Mouse (Mus musculus): ENCODE results near the gene Pparg. TPM values are rescaled to one million over a fixed set of nuclear protein-coding genes. Genes with fewer than 3 reads are reported as not detected.
A peak's percentile ranks its signal among the peaks of the same experiment; 100 is the strongest.

Gene Pparg
- polyA plus RNA-seq, 1 experiment from 2014 or later, result 2.0 TPM

GRCm38 (mm10) chr6:115330964-115331363, 29.8 kb upstream of the Pparg start:
- H3K4me3 ChIP-seq, result no peak overlapping the region
- no peaks in the 10 kb centered on the region for H3K36me3 ChIP-seq
- no peak overlapping the region for H3K4me2 ChIP-seq
- no peak for ATAC-seq (ENCODE audit: insufficient number of reproducible peaks, low FRiP score)
- H3K9me3 ChIP-seq (replicated peaks), result peaks cover 4% of the 10 kb centered on the region
- no peak overlapping the region for H3K27ac ChIP-seq (ENCODE audit: poor library complexity, severe bottlenecking)
- H3K4me1 ChIP-seq (replicated peaks), result 0 out of 2 replicates have a peak, but pooled peaks cover 5% of the 10 kb centered on the region
- no peak overlapping the region for H3K9ac ChIP-seq
- peaks cover 25% of the 10 kb centered on the region for H3K27me3 ChIP-seq (replicated peaks)

DNA sequence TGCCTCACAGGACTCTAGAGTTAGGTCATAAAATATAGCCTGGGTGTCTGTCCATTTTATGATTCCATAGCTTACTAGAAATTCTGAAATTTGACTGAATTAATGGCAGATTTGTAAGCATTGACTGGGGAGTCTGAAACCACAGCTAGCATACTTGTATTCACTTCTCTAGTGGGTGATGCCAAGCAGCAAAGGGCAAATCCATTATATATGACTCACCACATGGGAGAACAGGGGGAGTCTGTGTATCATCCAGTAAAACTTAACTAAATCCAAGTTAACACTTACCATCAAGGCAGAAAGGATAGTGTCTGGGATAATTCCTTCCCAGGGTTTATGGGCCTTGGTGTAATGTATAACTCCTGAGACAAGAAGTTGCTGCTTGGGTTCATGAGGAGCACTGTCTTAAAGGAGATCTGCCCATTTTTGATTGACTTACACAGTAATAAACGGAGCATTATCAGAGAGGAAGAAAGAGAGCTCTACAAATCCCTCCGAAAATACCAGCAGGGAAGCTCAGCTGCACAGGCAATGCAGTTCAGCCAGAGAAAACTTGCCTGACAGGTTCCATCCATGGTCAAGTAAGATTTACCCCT, 27.6 kb upstream of the Pparg start:
- H3K4me1 ChIP-seq (replicated peaks), result 0 out of 2 replicates have a peak, but pooled peaks cover 9% of the 10 kb centered on the region

DNA sequence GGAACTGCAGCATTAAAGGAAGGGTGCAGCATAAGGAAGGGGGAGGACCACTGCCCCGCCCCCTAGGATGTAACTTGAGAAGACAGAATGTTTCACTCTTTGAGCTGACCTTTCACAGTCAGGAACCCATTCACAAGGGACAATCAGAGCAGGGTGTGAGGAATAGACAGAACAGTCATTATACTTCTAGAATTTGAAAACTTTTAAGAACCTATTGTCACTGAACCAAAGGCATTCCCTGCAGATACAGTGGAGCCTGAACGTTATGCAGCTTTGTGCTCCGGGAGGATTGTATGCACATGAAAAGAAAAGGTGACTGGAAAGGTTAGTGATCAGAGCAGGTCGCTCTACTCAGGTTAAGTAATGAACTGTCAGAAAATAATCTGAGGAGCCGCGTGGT, 25.2 kb upstream of the Pparg start:
- Histone ChIP-seq H3K9me3 (replicated peaks) (no peaks in the 10 kb centered on the region), H3K4me2 (no peak overlapping the region), H3K27ac (ENCODE audit: poor library complexity, severe bottlenecking) (no peak overlapping the region), H3K36me3 (no peaks in the 10 kb centered on the region), H3K4me3 (no peak overlapping the region), H3K4me1 (replicated peaks) (0 out of 2 replicates have a peak, but pooled peaks cover 9% of the 10 kb centered on the region), H3K9ac (no peak overlapping the region), H3K27me3 (replicated peaks) (peaks cover 33% of the 10 kb centered on the region)
- no peak for ATAC-seq (ENCODE audit: insufficient number of reproducible peaks, low FRiP score)
- 44% methylated on average over 6 of the region's 6 CpGs for WGBS

More for the DNA sequence above, 27.6 kb upstream of the Pparg start:
- no peaks in the 10 kb centered on the region for H3K9me3 ChIP-seq (replicated peaks)
- WGBS, result 48% methylated on average over 2 of the region's 2 CpGs
- no peaks in the 10 kb centered on the region for H3K36me3 ChIP-seq
- H3K4me3 ChIP-seq, result no peak overlapping the region
- no peak for ATAC-seq (ENCODE audit: insufficient number of reproducible peaks, low FRiP score)
- H3K27ac ChIP-seq (ENCODE audit: poor library complexity, severe bottlenecking), result no peak overlapping the region
- peaks cover 37% of the 10 kb centered on the region for H3K27me3 ChIP-seq (replicated peaks)
- H3K4me2 ChIP-seq, result no peak overlapping the region
- no peak overlapping the region for H3K9ac ChIP-seq

DNA sequence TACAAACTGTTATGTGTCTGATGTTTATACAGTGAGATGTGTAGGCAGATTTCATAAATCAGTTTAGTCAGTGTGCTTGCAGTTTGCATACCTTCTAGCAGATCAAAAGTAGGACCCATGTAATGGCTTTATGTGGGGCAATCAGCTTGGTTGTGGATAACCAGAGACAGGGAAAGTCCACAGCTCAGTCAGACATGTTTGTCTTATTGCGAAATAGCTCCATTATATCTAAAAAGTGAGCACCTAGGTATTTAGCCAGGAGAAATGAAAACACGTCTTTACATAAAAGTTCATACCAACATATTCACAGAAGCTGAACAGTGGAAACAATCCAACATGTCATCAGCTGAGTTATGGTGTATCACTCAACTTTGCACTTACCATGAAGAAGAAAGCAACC, 20.7 kb upstream of the Pparg start:
- Histone ChIP-seq H3K27ac (ENCODE audit: poor library complexity, severe bottlenecking) (no peak overlapping the region), H3K36me3 (no peaks in the 10 kb centered on the region), H3K4me1 (replicated peaks) (peaks cover 18% of the 10 kb centered on the region; the same call in 1 of the 2 replicates), H3K4me2 (no peak overlapping the region), H3K4me3 (no peak overlapping the region), H3K27me3 (replicated peaks) (peaks cover 12% of the 10 kb centered on the region; the same call in 1 of the 2 replicates), H3K9me3 (replicated peaks) (peaks cover 4% of the 10 kb centered on the region), H3K9ac (no peak overlapping the region)
- no peak for ATAC-seq (ENCODE audit: insufficient number of reproducible peaks, low FRiP score)
- WGBS, result 72% methylated on average over 2 of the region's 2 CpGs

- 76% methylated on average over 4 of the region's 4 CpGs for WGBS
- no peaks in the 10 kb centered on the region for H3K36me3 ChIP-seq
- H3K4me3 ChIP-seq, result no peak overlapping the region
- no peak for ATAC-seq (ENCODE audit: insufficient number of reproducible peaks, low FRiP score)
- H3K4me2 ChIP-seq, result no peak overlapping the region
- peaks cover 9% of the 10 kb centered on the region; the same call in 1 of the 2 replicates for H3K4me1 ChIP-seq (replicated peaks)
- H3K9me3 ChIP-seq (replicated peaks), result peaks cover 4% of the 10 kb centered on the region
- no peaks in the 10 kb centered on the region for H3K27me3 ChIP-seq (replicated peaks)
- H3K9ac ChIP-seq, result no peak overlapping the region
- no peak overlapping the region for H3K27ac ChIP-seq (ENCODE audit: poor library complexity, severe bottlenecking)
These were observed 17.7 kb upstream of the Pparg start for GRCm38 (mm10) chr6:115343096-115343495.

GRCm38 (mm10) chr6:115343570-115343969, 17.2 kb upstream of the Pparg start:
- Histone ChIP-seq H3K27me3 (replicated peaks) (no peaks in the 10 kb centered on the region), H3K9ac (no peak overlapping the region), H3K27ac (ENCODE audit: poor library complexity, severe bottlenecking) (no peak overlapping the region), H3K4me3 (no peak overlapping the region), H3K9me3 (replicated peaks) (peaks cover 4% of the 10 kb centered on the region), H3K4me2 (no peak overlapping the region), H3K4me1 (replicated peaks) (peaks cover 9% of the 10 kb centered on the region; the same call in 1 of the 2 replicates), H3K36me3 (no peaks in the 10 kb centered on the region)
- 49% methylated on average over 5 of the region's 5 CpGs for WGBS
- no peak for ATAC-seq (ENCODE audit: insufficient number of reproducible peaks, low FRiP score)

DNA sequence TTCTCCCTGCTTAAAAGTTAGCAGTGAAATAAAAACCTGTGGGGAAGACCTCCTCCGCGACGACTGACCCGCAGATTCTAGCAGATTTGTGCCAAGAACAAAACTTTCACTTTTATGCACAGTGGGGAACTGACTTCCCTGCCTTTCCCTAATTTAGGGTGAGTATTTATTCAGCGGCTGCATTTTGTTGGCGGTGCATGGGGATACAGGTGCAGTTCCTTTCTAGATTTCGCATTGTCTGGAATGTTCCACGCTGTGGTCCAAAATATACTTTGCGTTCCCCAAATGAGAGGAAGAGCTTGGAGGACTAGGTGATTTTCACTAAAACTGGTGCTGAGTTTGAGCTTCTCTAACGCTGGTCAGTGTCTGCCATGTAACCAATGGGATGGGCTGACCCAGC, 16.6 kb upstream of the Pparg start:
- H3K4me3 ChIP-seq, result no peak overlapping the region
- no peak for ATAC-seq (ENCODE audit: insufficient number of reproducible peaks, low FRiP score)
- no peaks in the 10 kb centered on the region for H3K27me3 ChIP-seq (replicated peaks)
- H3K4me2 ChIP-seq, result peak overlapping the region; percentile 36; the same call in 1 of the 2 replicates
- peaks cover 9% of the 10 kb centered on the region; the same call in 1 of the 2 replicates for H3K4me1 ChIP-seq (replicated peaks)
- 35% methylated on average over 10 of the region's 10 CpGs for WGBS
- H3K27ac ChIP-seq (ENCODE audit: poor library complexity, severe bottlenecking), result no peak overlapping the region
- H3K36me3 ChIP-seq, result no peaks in the 10 kb centered on the region
- no peak overlapping the region for H3K9ac ChIP-seq
- peaks cover 4% of the 10 kb centered on the region for H3K9me3 ChIP-seq (replicated peaks)

DNA sequence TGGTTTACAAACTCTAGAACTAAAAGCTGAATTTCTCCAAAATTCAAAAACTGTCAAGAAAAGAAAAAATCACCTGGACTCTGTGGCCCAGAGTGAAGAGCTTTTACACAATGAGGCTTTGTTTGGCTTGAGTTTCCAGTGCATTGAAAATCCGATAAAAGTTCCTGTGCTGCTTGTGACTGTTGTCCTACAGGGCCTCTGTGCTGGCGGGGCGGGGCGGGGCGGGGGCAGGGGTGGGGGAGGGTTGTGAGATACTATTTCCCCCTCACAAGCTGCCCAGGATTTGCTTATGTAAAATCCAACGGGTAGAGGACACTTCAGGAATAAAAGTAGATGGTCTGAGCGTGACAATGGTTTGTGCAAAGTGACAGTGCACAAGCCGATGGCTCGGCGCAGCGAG, 16.2 kb upstream of the Pparg start:
- no peaks in the 10 kb centered on the region for H3K27me3 ChIP-seq (replicated peaks)
- H3K9ac ChIP-seq, result no peak overlapping the region
- no peak overlapping the region for H3K4me3 ChIP-seq
- 36% methylated on average over 11 of the region's 11 CpGs for WGBS
- H3K9me3 ChIP-seq (replicated peaks), result peaks cover 4% of the 10 kb centered on the region
- H3K4me1 ChIP-seq (replicated peaks), result peaks cover 9% of the 10 kb centered on the region; the same call in 1 of the 2 replicates
- no peak for ATAC-seq (ENCODE audit: insufficient number of reproducible peaks, low FRiP score)
- H3K27ac ChIP-seq (ENCODE audit: poor library complexity, severe bottlenecking), result no peak overlapping the region
- peak overlapping the region; percentile 36 for H3K4me2 ChIP-seq
- no peaks in the 10 kb centered on the region for H3K36me3 ChIP-seq

- Histone ChIP-seq H3K4me1 (replicated peaks) (peaks cover 9% of the 10 kb centered on the region; the same call in 1 of the 2 replicates), H3K9ac (no peak overlapping the region), H3K27ac (ENCODE audit: poor library complexity, severe bottlenecking) (no peak overlapping the region), H3K4me2 (no peak overlapping the region), H3K4me3 (no peak overlapping the region), H3K36me3 (no peaks in the 10 kb centered on the region), H3K27me3 (replicated peaks) (no peaks in the 10 kb centered on the region), H3K9me3 (replicated peaks) (peaks cover 4% of the 10 kb centered on the region)
- 72% methylated on average over 8 of the region's 8 CpGs for WGBS
- no peak for ATAC-seq (ENCODE audit: insufficient number of reproducible peaks, low FRiP score)
These were observed 15.7 kb upstream of the Pparg start for GRCm38 (mm10) chr6:115345013-115345412.

GRCm38 (mm10) chr6:115349641-115350464, 10.9 kb upstream of the Pparg start:
- ATAC-seq (ENCODE audit: insufficient number of reproducible peaks, low FRiP score), result no peak
- no peaks in the 10 kb centered on the region for H3K36me3 ChIP-seq
- WGBS, result 83% methylated on average over 5 of the region's 5 CpGs
- no peaks in the 10 kb centered on the region for H3K27me3 ChIP-seq (replicated peaks)
- no peak overlapping the region for H3K27ac ChIP-seq (ENCODE audit: poor library complexity, severe bottlenecking)
- no peak overlapping the region for H3K4me2 ChIP-seq
- no peak overlapping the region for H3K9ac ChIP-seq
- no peak overlapping the region for H3K4me3 ChIP-seq
- no peaks in the 10 kb centered on the region for H3K9me3 ChIP-seq (replicated peaks)
- no peaks in the 10 kb centered on the region for H3K4me1 ChIP-seq (replicated peaks)

- peak overlapping the region; percentile 74 for H3K9ac ChIP-seq
- 2% methylated on average over 48 of the region's 48 CpGs for WGBS
- H3K4me1 ChIP-seq (replicated peaks), result peaks cover 4% of the 10 kb centered on the region
- ATAC-seq (ENCODE audit: insufficient number of reproducible peaks, low FRiP score), result peak; percentile 76
- peak overlapping the region; percentile 56 for H3K4me3 ChIP-seq
- H3K27ac ChIP-seq (ENCODE audit: poor library complexity, severe bottlenecking), result no peak overlapping the region
- H3K9me3 ChIP-seq (replicated peaks), result 0 out of 2 replicates have a peak, but pooled peaks cover 4% of the 10 kb centered on the region
- no peaks in the 10 kb centered on the region for H3K36me3 ChIP-seq
- H3K27me3 ChIP-seq (replicated peaks), result peaks cover 16% of the 10 kb centered on the region
- peak overlapping the region; percentile 97 for H3K4me2 ChIP-seq
These were observed 1.1 kb downstream of the Pparg start for GRCm38 (mm10) chr6:115361606-115362462.
